Mouse (Mus musculus) kidney, adult 10 weeks (tissue): ENCODE data around the gene Olfr961. TPM values are rescaled to one million over a fixed set of nuclear protein-coding genes. Genes with fewer than 3 reads are reported as not detected.

Experiments
- polyA plus RNA-seq: library from polyadenylated mRNA; stranded (reverse); fragments of 350-450 nt; fragmentation: Illumina TruSeq; extraction: RNeasy Lipid Tissue Mini Kit (QIAGEN cat#74804); gene quantifications from one replicate; pipeline ENCODE4 v1.2.3, GENCODE M21; 2014; ENCODE audit warnings: low read depth, low replicate concordance

Olfr961 gene
- not detected for polyA plus RNA-seq

DNA sequence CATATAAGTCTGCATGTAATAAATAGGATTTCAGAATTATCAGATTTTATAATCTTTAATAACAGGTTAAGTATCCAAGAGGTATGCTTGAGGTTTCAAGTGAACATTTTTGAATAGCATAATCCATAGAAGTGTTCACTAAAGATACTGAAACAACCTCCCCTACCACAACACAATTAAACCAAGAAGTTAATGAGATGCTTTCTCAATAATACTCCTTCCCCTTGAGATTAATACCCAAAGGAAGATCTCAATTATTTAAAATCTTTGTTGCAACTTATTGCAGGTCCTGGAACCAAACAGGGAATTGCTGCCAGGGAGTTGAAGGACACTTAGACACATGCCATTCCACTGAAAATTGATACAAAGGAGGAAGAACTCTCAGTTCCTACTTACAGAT is at the start of gene Olfr961:
Olfr961 (plus strand) TSS at position 301 of the 400 bp plus-strand sequence.

GRCm38 (mm10) chr9:39603999-39604453 is 40.9 kb upstream of the Olfr961 start, which contains the start of gene AW551984:
Gene AW551984 (minus strand): TSS chr9:39604403.

GRCm38 (mm10) chr9:39610355-39610754 is 34.5 kb upstream of the Olfr961 start, which contains the start of gene Olfr148:
Gene Olfr148 (plus strand): TSS chr9:39610655.

DNA sequence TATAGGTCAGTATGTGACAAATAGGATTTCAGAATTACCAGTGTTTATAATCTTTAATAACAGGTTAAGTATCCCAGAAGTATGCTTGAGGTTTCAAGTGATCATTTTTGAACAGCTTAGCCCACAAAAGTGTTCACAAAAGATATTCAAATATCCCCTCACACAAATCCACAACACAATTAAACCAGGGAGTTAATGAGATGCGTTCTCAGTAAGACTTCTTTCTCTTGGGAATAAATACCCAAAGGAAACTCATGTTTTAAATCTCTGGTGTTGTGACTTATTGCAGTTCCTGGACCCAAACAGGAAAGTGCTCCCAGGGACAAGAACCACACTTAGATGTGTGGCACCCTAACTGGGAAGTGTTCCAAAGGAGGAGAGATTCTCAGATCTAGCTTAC is 23.8 kb upstream of the Olfr961 start, which contains the start of gene Olfr960:
Olfr960 (plus strand) TSS at position 301 of the 400 bp plus-strand sequence.

DNA sequence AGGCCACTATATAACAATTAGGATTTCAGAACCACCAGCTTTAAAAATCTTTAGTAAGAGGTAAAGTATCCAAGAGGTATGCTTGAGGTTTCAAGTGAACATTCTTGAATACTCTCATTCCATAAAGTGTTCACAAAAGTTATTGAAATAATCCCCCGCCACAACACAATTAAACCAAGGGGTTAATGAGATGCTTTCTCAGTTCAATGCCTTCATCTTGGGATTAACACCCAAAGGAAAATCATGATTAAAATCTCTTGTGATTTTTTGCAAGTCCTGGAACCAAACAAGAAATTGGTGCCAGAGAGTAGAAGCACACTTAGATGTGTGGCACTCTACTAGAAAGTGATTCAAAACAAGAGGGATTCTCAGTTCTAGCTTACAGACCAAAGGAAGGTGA is 22.0 kb downstream of the Olfr961 start, which contains the start of gene Olfr963:
Olfr963 (plus strand) TSS at position 301 of the 400 bp plus-strand sequence.

Other genes starting within 250 kb of the Olfr961 start
- gene Olfr952, start 217.9 kb upstream of the Olfr961 start, polyA plus RNA-seq, result not detected
- not detected for gene Olfr954, start 188.4 kb upstream of the Olfr961 start, polyA plus RNA-seq
- gene Olfr955, start 173.1 kb upstream of the Olfr961 start, polyA plus RNA-seq, result not detected
- not detected for gene Olfr44, start 151.1 kb upstream of the Olfr961 start, polyA plus RNA-seq
- not detected for gene Olfr957, start 129.3 kb upstream of the Olfr961 start, polyA plus RNA-seq
- gene Olfr958, start 91.0 kb upstream of the Olfr961 start, polyA plus RNA-seq, result not detected
- not detected for gene Olfr959, start 69.5 kb upstream of the Olfr961 start, polyA plus RNA-seq
- gene AW551984, start 40.7 kb upstream of the Olfr961 start, polyA plus RNA-seq, result 0.08 TPM
- gene Olfr148, start 34.4 kb upstream of the Olfr961 start, polyA plus RNA-seq, result not detected
- not detected for gene Olfr960, start 23.7 kb upstream of the Olfr961 start, polyA plus RNA-seq
- gene Olfr963, start 22.1 kb downstream of the Olfr961 start, polyA plus RNA-seq, result not detected
- gene Olfr149, start 62.0 kb downstream of the Olfr961 start, polyA plus RNA-seq, result not detected
- not detected for gene Olfr965, start 66.3 kb downstream of the Olfr961 start, polyA plus RNA-seq
- gene Olfr150, start 85.9 kb downstream of the Olfr961 start, polyA plus RNA-seq, result not detected
- gene Olfr967, start 101.2 kb downstream of the Olfr961 start, polyA plus RNA-seq, result not detected
- not detected for gene Olfr968, start 138.2 kb downstream of the Olfr961 start, polyA plus RNA-seq
- gene Olfr969, start 145.9 kb downstream of the Olfr961 start, polyA plus RNA-seq, result not detected
- not detected for gene Olfr970, start 163.8 kb downstream of the Olfr961 start, polyA plus RNA-seq
- not detected for gene Olfr971, start 191.8 kb downstream of the Olfr961 start, polyA plus RNA-seq
- not detected for gene Olfr972, start 221.3 kb downstream of the Olfr961 start, polyA plus RNA-seq